Mouse (Mus musculus) NIH3T3 (cell line): Measurements from ENCODE around the gene Gcfc2.

Experiments used
- DNase-seq: peaks from one replicate; pipeline ENCODE4 v3.0.0-alpha.2; 2012; ENCODE audit warnings: low read depth

The Gcfc2 gene

GRCm38 (mm10) chr6:81923523-81924142 is at the start of gene Gcfc2:
TSS of gene Gcfc2 (plus strand) at chr6:81923669.
- DNase-seq: peak; percentile 99

- DNase-seq: no peak
Measured at GRCm38 (mm10) chr6:81895678-81896230, 27.7 kb upstream of the Gcfc2 start.

- DNase-seq: no peak
Measured at GRCm38 (mm10) chr6:81910302-81910855, 13.1 kb upstream of the Gcfc2 start.

- no peak for DNase-seq
Measured at GRCm38 (mm10) chr6:81911244-81911643, 12.2 kb upstream of the Gcfc2 start.

- no peak for DNase-seq
Measured at GRCm38 (mm10) chr6:81911713-81912112, 11.8 kb upstream of the Gcfc2 start.

- no peak for DNase-seq
Measured at GRCm38 (mm10) chr6:81912177-81912576, 11.3 kb upstream of the Gcfc2 start.

GRCm38 (mm10) chr6:81924304-81924703 is 835 bp downstream of the Gcfc2 start:
- peak; percentile 11 for DNase-seq

- DNase-seq: no peak
Measured at GRCm38 (mm10) chr6:81929402-81929801, 5.9 kb downstream of the Gcfc2 start.

GRCm38 (mm10) chr6:81933281-81933680 is 9.8 kb downstream of the Gcfc2 start:
- no peak for DNase-seq

- no peak for DNase-seq
Measured at GRCm38 (mm10) chr6:81941718-81942117, 18.2 kb downstream of the Gcfc2 start.

- peak; percentile 68 for DNase-seq
Measured at GRCm38 (mm10) chr6:81943281-81943680, 19.8 kb downstream of the Gcfc2 start.

- DNase-seq: no peak
Measured at GRCm38 (mm10) chr6:81944432-81944831, 21.0 kb downstream of the Gcfc2 start.

GRCm38 (mm10) chr6:81946906-81947305 is 23.4 kb downstream of the Gcfc2 start:
- DNase-seq: no peak

- DNase-seq: no peak
Measured at GRCm38 (mm10) chr6:81955133-81955532, 31.7 kb downstream of the Gcfc2 start.

GRCm38 (mm10) chr6:81956399-81956798 is 32.9 kb downstream of the Gcfc2 start:
- DNase-seq: peak; percentile 56

GRCm38 (mm10) chr6:81957992-81958391 is 34.5 kb downstream of the Gcfc2 start:
- no peak for DNase-seq

- no peak for DNase-seq
Measured at GRCm38 (mm10) chr6:81959866-81960265, 36.4 kb downstream of the Gcfc2 start.

GRCm38 (mm10) chr6:81960284-81960683 is 36.8 kb downstream of the Gcfc2 start:
- no peak for DNase-seq

GRCm38 (mm10) chr6:81965296-81966067 is 42.0 kb downstream of the Gcfc2 start, which contains the start of gene Mrpl19:
TSS of gene Mrpl19 (minus strand) at chr6:81965958.
- peak; percentile 94 for DNase-seq

GRCm38 (mm10) chr6:81966068-81966544 is 42.6 kb downstream of the Gcfc2 start:
- no peak for DNase-seq

- no peak for DNase-seq
Measured at GRCm38 (mm10) chr6:81971196-81971595, 47.7 kb downstream of the Gcfc2 start.

- no peak for DNase-seq
Measured at GRCm38 (mm10) chr6:81972595-81972994, 49.1 kb downstream of the Gcfc2 start.
